Mouse (Mus musculus): ENCODE measurements around the gene Igsf9.

- TF ChIP-seq CTCF (IDR thresholded peaks at IDR 0.05; ENCODE audit: insufficient read depth, low read length) (no peak), POLR2A (IDR thresholded peaks at IDR 0.05; ENCODE audit: borderline replicate concordance, extremely low read depth, low read depth, low read length) (peak; percentile 99)
Measured at GRCm38 (mm10) chr1:172499765-172500441, 18.3 kb downstream of the Igsf9 start, which contains the start of gene Tagln2.

Data from lung, adult 2 months (tissue).